Mouse (Mus musculus) myocyte (in vitro differentiated cells): ENCODE measurements around the gene Ovca2. TPM values are rescaled to one million over a fixed set of nuclear protein-coding genes. Genes with fewer than 3 reads are reported as not detected.

Source experiments
- H3K27me3 ChIP-seq: one replicate; pipeline ENCODE4 v1.6.1; 2011; ENCODE audit not compliant: control insufficient read depth, insufficient read depth, insufficient read length
- H3K36me3 ChIP-seq: one replicate; pipeline ENCODE4 v1.6.1; 2011; ENCODE audit not compliant: control insufficient read depth, insufficient read depth
- H3K4me2 ChIP-seq: one replicate; pipeline ENCODE4 v1.6.1; 2011; ENCODE audit warnings: low read depth, control low read depth
- H3K4me3 ChIP-seq: one replicate; pipeline ENCODE4 v1.5.1; 2011; ENCODE audit warnings: mild to moderate bottlenecking, control low read depth, moderate library complexity
- H3K79me2 ChIP-seq: one replicate; pipeline ENCODE4 v1.6.1; 2011; ENCODE audit not compliant: control insufficient read depth, insufficient read depth
- H3ac ChIP-seq: one replicate; pipeline ENCODE4 v1.6.1; 2011; ENCODE audit not compliant: control insufficient read depth, insufficient read length
- CEBPB ChIP-seq: IDR thresholded peaks from 2 replicates; pipeline ENCODE4 v1.6.1; 2011; ENCODE audit warnings: mild to moderate bottlenecking, moderate library complexity; ENCODE audit not compliant: poor library complexity, insufficient read depth, severe bottlenecking
- E2F4 ChIP-seq: IDR thresholded peaks from one replicate; pipeline ENCODE4 v1.6.1; 2011; ENCODE audit warnings: mild to moderate bottlenecking, control low read depth, moderate library complexity; ENCODE audit not compliant: insufficient read depth
- MAX ChIP-seq: IDR thresholded peaks from one replicate; pipeline ENCODE4 v1.6.1; 2011; ENCODE audit warnings: low read depth, mild to moderate bottlenecking, control low read depth
- MYOD1 ChIP-seq, 3 experiments: IDR thresholded peaks; one replicate each; pipeline ENCODE4 v1.6.1; 2011; ENCODE audit warnings: control low read depth in 2 of 3, low read depth in 2 of 3, mild to moderate bottlenecking in 2 of 3, moderate library complexity in 1 of 3; ENCODE audit not compliant: insufficient read length in 2 of 3, control insufficient read depth in 1 of 3
- MYOG ChIP-seq, 3 experiments: IDR thresholded peaks; one replicate each; pipeline ENCODE4 v1.6.1; 2011; ENCODE audit warnings: control low read depth in 2 of 3, low read depth in 2 of 3, mild to moderate bottlenecking in 2 of 3; ENCODE audit not compliant: insufficient read length in 2 of 3, control insufficient read depth in 1 of 3, insufficient read depth in 1 of 3
- POLR2A ChIP-seq: IDR thresholded peaks from one replicate; pipeline ENCODE4 v1.6.1; 2011; ENCODE audit warnings: low read depth, mild to moderate bottlenecking, control low read depth, moderate library complexity; ENCODE audit not compliant: insufficient read length
- POLR2AphosphoS2 ChIP-seq: IDR thresholded peaks from one replicate; pipeline ENCODE4 v1.6.1; 2011; ENCODE audit warnings: low read depth, control low read depth; ENCODE audit not compliant: insufficient read length
- REST ChIP-seq: IDR thresholded peaks from one replicate; pipeline ENCODE4 v1.6.1; 2011; ENCODE audit warnings: mild to moderate bottlenecking, control low read depth, moderate library complexity; ENCODE audit not compliant: insufficient read depth, insufficient read length
- SRF ChIP-seq: IDR thresholded peaks from one replicate; pipeline ENCODE4 v1.6.1; 2011; ENCODE audit warnings: low read depth; ENCODE audit not compliant: control insufficient read depth, insufficient read length
- TCF12 ChIP-seq: IDR thresholded peaks from one replicate; pipeline ENCODE4 v1.6.1; 2011; ENCODE audit warnings: mild to moderate bottlenecking, control low read depth; ENCODE audit not compliant: poor library complexity, insufficient read depth, severe bottlenecking
- TCF3 ChIP-seq: IDR thresholded peaks from one replicate; pipeline ENCODE4 v1.6.1; 2011; ENCODE audit warnings: low read depth, control low read depth; ENCODE audit not compliant: insufficient read length
- USF1 ChIP-seq: IDR thresholded peaks from one replicate; pipeline ENCODE4 v1.6.1; 2011; ENCODE audit warnings: low read depth, mild to moderate bottlenecking, control low read depth, moderate library complexity
- polyA plus RNA-seq: library from polyadenylated mRNA; unstranded; fragments of >200 nt; fragmentation: generic; extraction: Trizol; gene quantifications from one replicate; pipeline ENCODE4 v1.2.1, GENCODE M21; 2012; ENCODE audit warnings: missing spikeins

Gene Ovca2
- polyA plus RNA-seq, 1 experiment = 12.2 TPM

GRCm38 (mm10) chr11:75214081-75214950 is 35.7 kb upstream of the Ovca2 start:
- no peaks in the 10 kb centered on the region for H3K36me3 ChIP-seq
- no peak overlapping the region for H3K4me2 ChIP-seq
- no peak overlapping the region for H3K4me3 ChIP-seq
- TF ChIP-seq MYOD1 (IDR thresholded peaks at IDR 0.05; ENCODE audit: control insufficient read depth in 1 of 3, insufficient read length in 2 of 3, low read depth in 2 of 3) = no peak
- TF ChIP-seq CEBPB = peak; percentile 57; the same call in 1 of the 2 replicates
- TF ChIP-seq E2F4 = no peak
- no peaks in the 10 kb centered on the region for H3K79me2 ChIP-seq
- H3K27me3 ChIP-seq = no peaks in the 10 kb centered on the region
- no peak overlapping the region for H3ac ChIP-seq

GRCm38 (mm10) chr11:75213372-75214080 is 34.9 kb upstream of the Ovca2 start:
- TF ChIP-seq REST = no peak
- TF ChIP-seq E2F4 = no peak
- no peak for TF ChIP-seq TCF12
- no peak for TF ChIP-seq USF1
- TF ChIP-seq MYOD1 (IDR thresholded peaks at IDR 0.05; ENCODE audit: control insufficient read depth in 1 of 3, insufficient read length in 2 of 3, low read depth in 2 of 3) = no peak
- TF ChIP-seq POLR2A = no peak
- no peak for TF ChIP-seq SRF
- Histone ChIP-seq H3K4me3 (no peak overlapping the region), H3K36me3 (no peaks in the 10 kb centered on the region), H3K79me2 (no peaks in the 10 kb centered on the region), H3K4me2 (no peak overlapping the region), H3K27me3 (no peaks in the 10 kb centered on the region), H3ac (no peak overlapping the region)

GRCm38 (mm10) chr11:75212876-75213275 is 34.2 kb upstream of the Ovca2 start:
- no peak overlapping the region for H3K4me2 ChIP-seq
- H3ac ChIP-seq = no peak overlapping the region
- H3K79me2 ChIP-seq = no peaks in the 10 kb centered on the region
- TF ChIP-seq MYOG (IDR thresholded peaks at IDR 0.05; ENCODE audit: control insufficient read depth in 1 of 3, insufficient read depth in 1 of 3, insufficient read length in 2 of 3, low read depth in 2 of 3) (no peak), USF1 (no peak), POLR2A (no peak), TCF3 (no peak), CEBPB (no peak), SRF (no peak)
- H3K36me3 ChIP-seq = no peaks in the 10 kb centered on the region
- no peaks in the 10 kb centered on the region for H3K27me3 ChIP-seq
- H3K4me3 ChIP-seq = no peak overlapping the region

GRCm38 (mm10) chr11:75212031-75212667 is 33.5 kb upstream of the Ovca2 start:
- Histone ChIP-seq H3K36me3 (no peaks in the 10 kb centered on the region), H3K79me2 (no peaks in the 10 kb centered on the region), H3K27me3 (no peaks in the 10 kb centered on the region), H3K4me3 (no peak overlapping the region), H3K4me2 (peak overlapping the region; percentile 24), H3ac (no peak overlapping the region)
- TF ChIP-seq POLR2AphosphoS2 (no peak), POLR2A (no peak), MYOG (IDR thresholded peaks at IDR 0.05; ENCODE audit: control insufficient read depth in 1 of 3, insufficient read depth in 1 of 3, insufficient read length in 2 of 3, low read depth in 2 of 3) (peak in 2 of 3 experiments; percentile 55 to 75), TCF3 (no peak), MYOD1 (IDR thresholded peaks at IDR 0.05; ENCODE audit: control insufficient read depth in 1 of 3, insufficient read length in 2 of 3, low read depth in 2 of 3) (peak in 2 of 3 experiments; percentile 53 to 81), CEBPB (no peak), REST (no peak)

GRCm38 (mm10) chr11:75210755-75211154 is 32.1 kb upstream of the Ovca2 start:
- Histone ChIP-seq H3K36me3 (no peaks in the 10 kb centered on the region), H3K4me2 (no peak overlapping the region), H3K4me3 (no peak overlapping the region), H3ac (no peak overlapping the region), H3K79me2 (no peaks in the 10 kb centered on the region), H3K27me3 (no peaks in the 10 kb centered on the region)
- TF ChIP-seq MYOG (IDR thresholded peaks at IDR 0.05; ENCODE audit: control insufficient read depth in 1 of 3, insufficient read depth in 1 of 3, insufficient read length in 2 of 3, low read depth in 2 of 3) = no peak
- no peak for TF ChIP-seq E2F4
- TF ChIP-seq TCF12 = no peak
- no peak for TF ChIP-seq SRF
- TF ChIP-seq REST = no peak
- TF ChIP-seq USF1 = no peak
- TF ChIP-seq MYOD1 (IDR thresholded peaks at IDR 0.05; ENCODE audit: control insufficient read depth in 1 of 3, insufficient read length in 2 of 3, low read depth in 2 of 3) = no peak
- TF ChIP-seq MAX = no peak
- TF ChIP-seq TCF3 = no peak
- TF ChIP-seq POLR2AphosphoS2 = no peak
- TF ChIP-seq POLR2A = no peak
- no peak for TF ChIP-seq CEBPB
